Mouse (Mus musculus) embryonic facial prominence, embryonic 14.5 days (tissue): Measurements from ENCODE around the gene Acpp. TPM values are rescaled to one million over a fixed set of nuclear protein-coding genes. Genes with fewer than 3 reads are reported as not detected.

Experiments used
- ATAC-seq: fragments of 200-750 bp; cut with Nextera tagmentation; 2 replicates; pipeline ENCODE4 v1.8.0; 2017; ENCODE audit warnings: low read depth, moderate number of reproducible peaks, moderate TSS enrichment
- DNase-seq: peaks from one replicate; pipeline ENCODE4 v3.0.0-alpha.2; 2015; ENCODE audit warnings: low spot score
- H3K27ac ChIP-seq: fragments of 300-500 bp; sonication (generic); replicated peaks from 2 replicates; pipeline ENCODE4 v1.5.1; 2014; ENCODE audit warnings: low read depth, mild to moderate bottlenecking, low read length, moderate library complexity
- H3K27me3 ChIP-seq: fragments of 300-500 bp; sonication (generic); replicated peaks from 2 replicates; pipeline ENCODE4 v1.6.1; 2014; ENCODE audit warnings: low read length; ENCODE audit not compliant: control insufficient read depth, insufficient read depth
- H3K36me3 ChIP-seq: fragments of 300-500 bp; sonication (generic); 2 replicates; pipeline ENCODE4 v1.6.1; 2014; ENCODE audit warnings: low read length, mixed read lengths; ENCODE audit not compliant: control insufficient read depth, insufficient read depth
- H3K4me1 ChIP-seq: fragments of 300-500 bp; sonication (generic); 2 replicates; pipeline ENCODE4 v1.6.1; 2014; ENCODE audit warnings: antibody characterized with exemption, low read length; ENCODE audit not compliant: control insufficient read depth, insufficient read depth
- H3K4me2 ChIP-seq: fragments of 300-500 bp; sonication (generic); 2 replicates; pipeline ENCODE4 v1.6.1; 2014; ENCODE audit warnings: low read depth, mild to moderate bottlenecking, low read length, moderate library complexity, mixed read lengths
- H3K4me3 ChIP-seq: fragments of 300-500 bp; sonication (generic); 2 replicates; pipeline ENCODE4 v1.5.1; 2014; ENCODE audit warnings: low read depth, mild to moderate bottlenecking, low read length
- H3K9ac ChIP-seq: fragments of 300-500 bp; sonication (generic); 2 replicates; pipeline ENCODE4 v1.6.1; 2014; ENCODE audit warnings: low read depth, mild to moderate bottlenecking, low read length, moderate library complexity, mixed read lengths
- H3K9me3 ChIP-seq: fragments of 300-500 bp; sonication (generic); 2 replicates; pipeline ENCODE4 v1.6.1; 2016; ENCODE audit warnings: low read length; ENCODE audit not compliant: control insufficient read depth
- WGBS: fragments of 180-500 bp; shearing (Covaris S2); extraction: QIAGEN DNeasy Blood & Tissue Kit; methylation state at CpG from one replicate; pipeline ENCODE4 v1.1.7; 2014; 5-methylcytosine and 5-hydroxymethylcytosine counted together
- polyA plus RNA-seq: library from polyadenylated mRNA; unstranded; fragments of >200 nt; fragmentation: Nextera tagmentation; extraction: Ambion mirVana; gene quantifications from 2 replicates; pipeline ENCODE4 v1.2.1, GENCODE M21; 2014

Acpp gene
- polyA plus RNA-seq, 1 experiment from 2014 or later, result 2.3 TPM

DNA sequence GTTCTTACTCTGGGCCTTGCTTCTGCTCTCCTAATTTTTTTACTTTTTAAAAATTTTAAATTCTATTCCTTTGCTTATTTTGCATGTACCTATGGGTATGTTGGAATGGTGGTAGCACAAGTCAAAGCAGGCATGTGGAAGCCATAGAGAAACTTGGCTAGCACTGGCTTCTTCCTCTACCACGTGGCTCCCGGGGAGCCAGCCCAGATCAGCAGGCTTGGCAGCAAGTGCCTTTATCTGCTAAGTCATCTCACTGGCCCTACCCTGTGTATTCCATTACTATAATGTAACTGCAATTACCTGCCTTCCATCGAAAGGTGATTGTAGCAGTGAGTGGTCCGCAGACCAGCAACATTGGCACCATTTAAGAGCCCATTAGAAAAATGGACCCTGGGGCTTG, 22.8 kb upstream of the Acpp start:
- no peak overlapping the region for H3K4me2 ChIP-seq
- no peaks in the 10 kb centered on the region for H3K27me3 ChIP-seq
- no peaks in the 10 kb centered on the region for H3K36me3 ChIP-seq
- no peak for DNase-seq
- ATAC-seq, result no peak
- no peak overlapping the region for H3K4me3 ChIP-seq
- no peaks in the 10 kb centered on the region for H3K4me1 ChIP-seq
- H3K9me3 ChIP-seq, result 0 out of 2 replicates have a peak, but pooled peaks cover 4% of the 10 kb centered on the region
- no peak overlapping the region for H3K9ac ChIP-seq
- no peak overlapping the region for H3K27ac ChIP-seq
- 87% methylated on average over 4 of the region's 4 CpGs for WGBS

DNA sequence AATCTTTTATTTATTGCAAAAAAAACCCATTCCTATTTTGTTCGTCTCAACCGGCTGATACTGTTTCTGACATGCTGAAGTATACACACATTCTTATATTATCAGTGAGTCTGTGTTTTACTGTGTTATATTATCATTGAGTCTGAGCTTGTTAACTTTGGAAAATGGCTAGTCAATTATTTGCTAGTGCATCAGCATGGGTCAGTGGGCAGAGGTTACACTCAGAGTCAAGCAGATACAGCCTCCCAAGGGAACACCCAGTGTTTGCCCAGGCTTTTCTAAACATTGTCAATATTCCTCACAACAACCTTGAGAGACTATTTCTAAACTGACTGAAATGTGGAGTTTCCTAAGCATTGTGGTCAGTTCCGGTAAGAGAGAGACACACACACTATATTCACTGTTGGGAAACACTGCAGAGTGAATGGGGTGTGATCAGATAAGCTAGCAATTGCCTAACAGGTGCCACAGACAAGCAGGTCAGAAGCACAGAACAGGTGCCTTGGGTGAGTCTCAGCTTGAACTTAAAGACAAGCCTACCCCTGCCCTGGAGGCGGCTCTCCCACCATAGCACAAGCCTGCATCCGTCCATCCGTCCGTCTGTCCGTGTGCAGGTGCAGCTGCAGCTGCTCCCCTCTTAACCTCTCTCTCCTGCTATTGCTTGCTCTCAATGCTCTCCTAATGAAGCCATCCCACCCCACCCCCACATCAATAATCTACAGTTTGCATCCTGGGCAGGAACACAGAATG, 18.1 kb upstream of the Acpp start:
- Histone ChIP-seq H3K9me3 (no peaks in the 10 kb centered on the region), H3K36me3 (no peaks in the 10 kb centered on the region), H3K4me3 (no peak overlapping the region), H3K27ac (no peak overlapping the region), H3K9ac (no peak overlapping the region), H3K4me1 (no peaks in the 10 kb centered on the region), H3K27me3 (no peaks in the 10 kb centered on the region), H3K4me2 (no peak overlapping the region)
- ATAC-seq (no peak), DNase-seq (no peak)
- 74% methylated on average over 8 of the region's 8 CpGs for WGBS

DNA sequence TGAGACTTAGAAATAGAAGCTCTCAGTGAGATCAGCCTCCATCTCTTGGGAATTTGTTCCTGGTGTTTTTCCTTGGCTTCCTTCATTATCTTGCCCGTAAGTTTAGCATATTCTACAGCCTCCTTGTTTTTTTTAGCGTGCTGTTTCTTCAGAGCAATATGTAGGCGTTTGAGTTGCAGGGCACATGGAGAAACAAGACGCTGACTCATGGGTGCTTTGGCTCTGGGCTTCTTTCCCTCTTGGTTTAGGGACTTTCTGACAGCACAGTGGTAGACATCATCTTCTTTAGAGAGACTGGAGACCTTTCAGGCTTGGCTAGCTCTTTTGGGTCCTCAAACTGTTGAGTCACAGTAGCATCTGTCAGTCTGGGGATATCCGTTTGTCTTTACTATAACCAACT, 6.6 kb upstream of the Acpp start:
- H3K9me3 ChIP-seq, result no peaks in the 10 kb centered on the region
- no peaks in the 10 kb centered on the region for H3K36me3 ChIP-seq
- 85% methylated on average over 5 of the region's 5 CpGs for WGBS
- H3K27ac ChIP-seq, result no peak overlapping the region
- H3K4me3 ChIP-seq, result no peak overlapping the region
- DNase-seq, result no peak
- no peak overlapping the region for H3K4me2 ChIP-seq
- ATAC-seq, result no peak
- no peaks in the 10 kb centered on the region for H3K27me3 ChIP-seq
- no peaks in the 10 kb centered on the region for H3K4me1 ChIP-seq
- H3K9ac ChIP-seq, result no peak overlapping the region

DNA sequence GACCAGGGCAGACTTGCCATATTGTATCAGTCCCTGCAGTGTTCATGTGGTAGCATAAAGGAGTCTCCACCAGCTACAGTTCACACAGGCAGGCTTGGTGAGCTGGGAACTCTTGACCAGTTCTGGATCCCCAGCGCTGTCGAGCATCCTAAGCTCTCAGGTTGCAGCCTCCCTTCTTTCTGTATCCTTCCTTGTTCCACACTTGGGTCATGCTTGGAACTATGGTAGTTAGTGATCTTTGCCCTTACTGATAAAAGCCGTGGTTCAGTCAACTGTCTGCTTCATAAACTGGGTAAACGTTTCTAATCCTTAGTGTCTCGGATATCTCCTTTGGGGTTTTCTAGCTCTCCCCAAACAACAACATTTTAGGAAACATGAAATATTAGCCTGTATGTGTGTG, 1.9 kb upstream of the Acpp start:
- DNase-seq (no peak), ATAC-seq (no peak)
- H3K4me2 ChIP-seq, result no peak overlapping the region
- H3K4me1 ChIP-seq, result no peaks in the 10 kb centered on the region
- no peak overlapping the region for H3K9ac ChIP-seq
- 73% methylated on average over 5 of the region's 5 CpGs for WGBS
- no peaks in the 10 kb centered on the region for H3K27me3 ChIP-seq
- no peaks in the 10 kb centered on the region for H3K9me3 ChIP-seq
- no peak overlapping the region for H3K27ac ChIP-seq
- no peak overlapping the region for H3K4me3 ChIP-seq
- no peaks in the 10 kb centered on the region for H3K36me3 ChIP-seq

DNA sequence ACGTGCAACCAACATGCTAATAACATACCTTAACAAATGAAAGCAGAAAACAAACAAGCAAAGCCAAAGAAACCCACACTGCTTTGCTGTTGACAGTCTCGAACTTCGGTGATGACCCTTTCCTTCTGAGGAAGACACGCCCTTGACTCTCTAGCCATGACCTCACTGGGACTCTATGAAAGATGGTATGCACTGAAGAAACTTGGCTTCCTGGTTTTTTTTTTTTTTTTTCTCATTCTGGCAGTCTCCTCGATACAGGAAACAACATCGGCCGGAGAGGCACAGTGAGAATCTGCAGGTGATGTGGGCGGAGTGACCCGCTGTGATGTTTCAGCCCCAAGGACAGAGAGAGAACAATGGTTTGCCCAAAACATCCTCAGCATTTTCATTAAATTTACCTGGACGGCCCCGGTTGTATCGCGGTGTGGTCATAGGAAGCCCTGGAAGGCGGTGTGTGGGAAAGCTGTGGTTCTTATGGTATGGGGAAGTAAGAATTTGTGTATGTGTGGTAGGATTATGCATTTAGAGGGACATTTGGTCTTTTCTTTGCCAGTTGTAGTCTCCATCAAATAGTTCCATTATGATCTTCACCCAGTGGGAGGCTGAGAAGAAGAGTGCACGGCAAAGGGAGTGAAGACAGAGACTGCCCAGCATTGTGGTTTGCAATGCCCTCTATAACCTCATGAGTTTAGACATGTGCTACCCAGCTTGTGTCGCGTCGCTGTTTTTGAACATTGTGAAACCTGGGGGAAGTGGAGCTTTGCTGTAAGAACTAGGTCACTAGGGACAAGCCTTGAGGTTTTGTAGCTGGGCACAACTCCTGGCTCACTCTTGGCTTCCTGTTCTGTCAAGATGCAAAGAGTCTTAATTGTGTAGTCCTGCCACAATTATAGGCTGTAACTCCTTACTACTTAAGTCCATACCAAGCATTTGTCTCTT, 1.2 kb upstream of the Acpp start:
- H3K4me2 ChIP-seq, result no peak overlapping the region
- no peaks in the 10 kb centered on the region for H3K9me3 ChIP-seq
- DNase-seq (no peak), ATAC-seq (no peak)
- WGBS, result 85% methylated on average over 18 of the region's 18 CpGs
- no peak overlapping the region for H3K27ac ChIP-seq
- no peak overlapping the region for H3K4me3 ChIP-seq
- no peaks in the 10 kb centered on the region for H3K36me3 ChIP-seq
- no peaks in the 10 kb centered on the region for H3K4me1 ChIP-seq
- no peaks in the 10 kb centered on the region for H3K27me3 ChIP-seq
- H3K9ac ChIP-seq, result no peak overlapping the region

DNA sequence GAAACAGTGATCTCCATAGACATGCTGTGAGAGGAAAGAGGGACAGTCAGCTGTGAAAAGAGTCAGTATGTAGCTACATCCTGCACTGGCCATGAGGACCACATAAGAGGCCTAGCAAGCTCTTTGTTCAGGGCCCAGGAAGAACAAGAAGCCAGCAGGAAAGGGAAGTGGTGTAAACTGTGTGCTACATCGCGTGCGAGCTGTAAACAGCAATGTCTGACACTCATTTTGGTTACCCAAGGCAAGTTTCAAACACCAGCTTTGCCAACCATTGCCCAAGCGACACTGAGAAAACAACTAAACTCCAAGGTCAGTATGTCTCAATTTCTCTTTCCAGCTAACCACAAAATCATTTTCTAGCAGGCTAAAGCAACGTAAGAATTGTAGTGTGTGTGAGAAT, 6.2 kb downstream of the Acpp start:
- Histone ChIP-seq H3K4me2 (no peak overlapping the region), H3K9ac (no peak overlapping the region), H3K36me3 (no peaks in the 10 kb centered on the region), H3K27ac (no peak overlapping the region), H3K4me3 (no peak overlapping the region), H3K4me1 (no peaks in the 10 kb centered on the region), H3K27me3 (no peaks in the 10 kb centered on the region), H3K9me3 (no peaks in the 10 kb centered on the region)
- 86% methylated on average over 5 of the region's 5 CpGs for WGBS
- no peak for ATAC-seq
- no peak for DNase-seq

DNA sequence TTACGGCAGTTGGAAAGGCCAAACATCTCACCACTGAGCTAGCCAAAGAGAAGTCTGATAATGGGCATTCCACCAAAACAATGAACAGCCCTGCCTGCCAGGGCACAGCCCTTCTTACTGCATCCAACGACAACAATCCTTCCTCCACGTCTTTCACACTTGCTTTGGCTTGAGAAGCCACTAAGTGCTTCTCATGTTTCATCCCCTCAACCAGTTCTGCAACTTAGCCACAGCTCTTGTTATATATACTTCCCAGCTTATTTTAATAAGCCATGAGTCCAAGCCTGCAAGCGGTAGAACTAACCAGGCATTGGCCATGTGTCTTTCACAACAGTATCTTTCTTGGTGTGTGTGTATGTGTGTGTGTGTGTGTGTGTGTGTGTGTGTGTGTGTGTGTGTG, 8.9 kb downstream of the Acpp start:
- Histone ChIP-seq H3K36me3 (no peaks in the 10 kb centered on the region), H3K9me3 (no peaks in the 10 kb centered on the region), H3K9ac (no peak overlapping the region), H3K27ac (peak overlapping the region; percentile 53), H3K27me3 (no peaks in the 10 kb centered on the region), H3K4me2 (no peak overlapping the region), H3K4me3 (no peak overlapping the region), H3K4me1 (no peaks in the 10 kb centered on the region)
- DNase-seq (peak; percentile 85), ATAC-seq (peak; percentile 89)
- 48% methylated on average over 4 of the region's 4 CpGs for WGBS

DNA sequence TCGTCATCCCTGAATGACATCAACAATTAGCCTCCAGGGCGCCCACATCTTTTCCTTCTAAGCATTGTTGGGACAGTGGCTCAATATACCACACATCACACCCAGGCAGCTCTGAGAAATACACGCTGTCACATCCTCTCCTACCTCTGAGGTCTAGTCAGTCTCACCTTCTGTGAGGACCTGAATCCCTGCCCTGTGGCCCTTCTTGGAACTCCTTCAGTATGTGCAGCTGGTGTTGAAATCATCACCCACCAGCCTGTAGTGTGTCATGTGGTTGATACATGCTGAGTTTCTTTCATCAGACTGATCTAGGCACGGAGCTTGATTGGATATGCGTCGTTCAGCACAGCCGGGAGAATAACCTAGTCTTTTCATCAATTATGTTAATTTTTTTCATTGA, 16.0 kb downstream of the Acpp start:
- no peak overlapping the region for H3K4me2 ChIP-seq
- 56% methylated on average over 7 of the region's 7 CpGs for WGBS
- H3K4me1 ChIP-seq, result no peaks in the 10 kb centered on the region
- no peak overlapping the region for H3K9ac ChIP-seq
- DNase-seq (no peak), ATAC-seq (no peak)
- no peaks in the 10 kb centered on the region for H3K27me3 ChIP-seq
- no peak overlapping the region for H3K4me3 ChIP-seq
- no peaks in the 10 kb centered on the region for H3K36me3 ChIP-seq
- H3K27ac ChIP-seq, result no peak overlapping the region
- H3K9me3 ChIP-seq, result no peaks in the 10 kb centered on the region
